Mouse (Mus musculus) spleen, adult 18-20 months (tissue): ENCODE measurements around the gene Pgk2.
"Not testable (repeated sequence)": the region's sequence is repeated elsewhere in the genome, so short reads cannot be mapped to it uniquely, and the experiment has no call there.

Experiments used
- DNase-seq, 2 experiments: peaks; one replicate each; pipeline ENCODE4 v3.0.0; 2022; ENCODE audit warnings: mixed read lengths in 2 of 2

The Pgk2 gene

GRCm38 (mm10) chr17:40208540-40208939 is at the start of gene Pgk2:
TSS of gene Pgk2 (minus strand) at chr17:40208640.
- DNase-seq: no peak

- DNase-seq: no peak
Observed at GRCm38 (mm10) chr17:40252487-40252886, 44.0 kb upstream of the Pgk2 start.

- DNase-seq: no peak
Observed at GRCm38 (mm10) chr17:40242135-40242534, 33.7 kb upstream of the Pgk2 start, which contains the start of gene Crisp3. TSS of gene Crisp3 (minus strand) at chr17:40242288.

GRCm38 (mm10) chr17:40201803-40202202 is 6.6 kb downstream of the Pgk2 start:
- not testable (repeated sequence) for DNase-seq

- not testable (repeated sequence) for DNase-seq
Observed at GRCm38 (mm10) chr17:40190192-40190591, 18.2 kb downstream of the Pgk2 start.

- not testable (repeated sequence) for DNase-seq
Observed at GRCm38 (mm10) chr17:40157729-40158359, 50.6 kb downstream of the Pgk2 start.
